Mouse (Mus musculus): ENCODE results near the gene Pabpc1l. TPM values are rescaled to one million over a fixed set of nuclear protein-coding genes. Genes with fewer than 3 reads are reported as not detected.

The Pabpc1l gene
- polyA plus RNA-seq, 1 experiment: 0.18 TPM

GRCm38 (mm10) chr2:163996899-163997298 is 28.4 kb upstream of the Pabpc1l start:
- Histone ChIP-seq H3K27me3 (ENCODE audit: control insufficient read depth, insufficient read depth, low read length) (no peaks in the 10 kb centered on the region), H3K4me1 (ENCODE audit: control insufficient read depth, insufficient read depth, insufficient read length, low read length) (peaks cover 3% of the 10 kb centered on the region; the same call in 1 of the 2 replicates), H3K27ac (ENCODE audit: insufficient read depth, low read depth, low read length) (no peak overlapping the region), H3K36me3 (ENCODE audit: control insufficient read depth, insufficient read depth, low read length) (peaks cover 3% of the 10 kb centered on the region; the same call in 1 of the 2 replicates), H3K4me3 (ENCODE audit: low read depth, low read length) (no peak overlapping the region)
- WGBS: 55% methylated on average over 5 of the region's 5 CpGs
- no peak for TF ChIP-seq POLR2A (IDR thresholded peaks at IDR 0.05; ENCODE audit: low read depth, low read length)
- no peak for TF ChIP-seq CTCF (IDR thresholded peaks at IDR 0.05; ENCODE audit: extremely low read depth, insufficient read length, insufficient replicate concordance, low read depth, low read length)

GRCm38 (mm10) chr2:163998981-163999380 is 26.3 kb upstream of the Pabpc1l start:
- 73% methylated on average over 6 of the region's 6 CpGs for WGBS
- Histone ChIP-seq H3K36me3 (ENCODE audit: control insufficient read depth, insufficient read depth, low read length) (peaks cover 3% of the 10 kb centered on the region; the same call in 1 of the 2 replicates), H3K4me3 (ENCODE audit: low read depth, low read length) (no peak overlapping the region), H3K27me3 (ENCODE audit: control insufficient read depth, insufficient read depth, low read length) (no peaks in the 10 kb centered on the region), H3K4me1 (ENCODE audit: control insufficient read depth, insufficient read depth, insufficient read length, low read length) (peaks cover 3% of the 10 kb centered on the region; the same call in 1 of the 2 replicates), H3K27ac (ENCODE audit: insufficient read depth, low read depth, low read length) (no peak overlapping the region)
- TF ChIP-seq CTCF (IDR thresholded peaks at IDR 0.05; ENCODE audit: extremely low read depth, insufficient read length, insufficient replicate concordance, low read depth, low read length): no peak
- no peak for TF ChIP-seq POLR2A (IDR thresholded peaks at IDR 0.05; ENCODE audit: low read depth, low read length)

- H3K27ac ChIP-seq (ENCODE audit: insufficient read depth, low read depth, low read length): no peak overlapping the region
- peaks cover 3% of the 10 kb centered on the region; the same call in 1 of the 2 replicates for H3K36me3 ChIP-seq (ENCODE audit: control insufficient read depth, insufficient read depth, low read length)
- H3K4me1 ChIP-seq (ENCODE audit: control insufficient read depth, insufficient read depth, insufficient read length, low read length): peaks cover 10% of the 10 kb centered on the region
- H3K27me3 ChIP-seq (ENCODE audit: control insufficient read depth, insufficient read depth, low read length): no peaks in the 10 kb centered on the region
- H3K4me3 ChIP-seq (ENCODE audit: low read depth, low read length): no peak overlapping the region
- WGBS: 93% methylated on average over 3 of the region's 3 CpGs
- TF ChIP-seq POLR2A (IDR thresholded peaks at IDR 0.05; ENCODE audit: low read depth, low read length) (no peak), CTCF (IDR thresholded peaks at IDR 0.05; ENCODE audit: extremely low read depth, insufficient read length, insufficient replicate concordance, low read depth, low read length) (no peak)
Observed at GRCm38 (mm10) chr2:164002637-164003036, 22.6 kb upstream of the Pabpc1l start.

- no peak overlapping the region for H3K4me3 ChIP-seq (ENCODE audit: low read depth, low read length)
- no peaks in the 10 kb centered on the region for H3K27me3 ChIP-seq (ENCODE audit: control insufficient read depth, insufficient read depth, low read length)
- peaks cover 21% of the 10 kb centered on the region for H3K4me1 ChIP-seq (ENCODE audit: control insufficient read depth, insufficient read depth, insufficient read length, low read length)
- WGBS: 72% methylated on average over 5 of the region's 5 CpGs
- H3K36me3 ChIP-seq (ENCODE audit: control insufficient read depth, insufficient read depth, low read length): no peaks in the 10 kb centered on the region
- no peak for TF ChIP-seq CTCF (IDR thresholded peaks at IDR 0.05; ENCODE audit: extremely low read depth, insufficient read length, insufficient replicate concordance, low read depth, low read length)
- TF ChIP-seq POLR2A (IDR thresholded peaks at IDR 0.05; ENCODE audit: low read depth, low read length): no peak
- H3K27ac ChIP-seq (ENCODE audit: insufficient read depth, low read depth, low read length): no peak overlapping the region
Observed at GRCm38 (mm10) chr2:164004503-164004902, 20.7 kb upstream of the Pabpc1l start.

GRCm38 (mm10) chr2:164006932-164007331 is 18.3 kb upstream of the Pabpc1l start:
- peaks cover 7% of the 10 kb centered on the region for H3K36me3 ChIP-seq (ENCODE audit: control insufficient read depth, insufficient read depth, low read length)
- H3K27ac ChIP-seq (ENCODE audit: insufficient read depth, low read depth, low read length): 0 out of 2 replicates have a peak overlapping the region, but pooled peaks have one; percentile 62
- TF ChIP-seq CTCF (IDR thresholded peaks at IDR 0.05; ENCODE audit: extremely low read depth, insufficient read length, insufficient replicate concordance, low read depth, low read length): no peak
- no peaks in the 10 kb centered on the region for H3K27me3 ChIP-seq (ENCODE audit: control insufficient read depth, insufficient read depth, low read length)
- peaks cover 28% of the 10 kb centered on the region for H3K4me1 ChIP-seq (ENCODE audit: control insufficient read depth, insufficient read depth, insufficient read length, low read length)
- peak overlapping the region; percentile 51 for H3K4me3 ChIP-seq (ENCODE audit: low read depth, low read length)
- WGBS: 22% methylated on average over 10 of the region's 10 CpGs

- whole genome bisulfite sequencing: 54% methylated on average over 8 of the region's 8 CpGs
- TF ChIP-seq POLR2A (IDR thresholded peaks at IDR 0.05; ENCODE audit: low read depth, low read length) (no peak), CTCF (IDR thresholded peaks at IDR 0.05; ENCODE audit: extremely low read depth, insufficient read length, insufficient replicate concordance, low read depth, low read length) (no peak)
- H3K27ac ChIP-seq (ENCODE audit: insufficient read depth, low read depth, low read length): no peak overlapping the region
Observed at GRCm38 (mm10) chr2:164007547-164007946, 17.7 kb upstream of the Pabpc1l start.

GRCm38 (mm10) chr2:164007987-164008545 is 17.2 kb upstream of the Pabpc1l start:
- Histone ChIP-seq H3K36me3 (ENCODE audit: control insufficient read depth, insufficient read depth, low read length) (peaks cover 16% of the 10 kb centered on the region), H3K27ac (ENCODE audit: insufficient read depth, low read depth, low read length) (no peak overlapping the region), H3K4me1 (ENCODE audit: control insufficient read depth, insufficient read depth, insufficient read length, low read length) (peaks cover 31% of the 10 kb centered on the region), H3K4me3 (ENCODE audit: low read depth, low read length) (no peak overlapping the region), H3K27me3 (ENCODE audit: control insufficient read depth, insufficient read depth, low read length) (no peaks in the 10 kb centered on the region)
- 57% methylated on average over 2 of the region's 2 CpGs for WGBS
- TF ChIP-seq CTCF (IDR thresholded peaks at IDR 0.05; ENCODE audit: extremely low read depth, insufficient read length, insufficient replicate concordance, low read depth, low read length) (no peak), POLR2A (IDR thresholded peaks at IDR 0.05; ENCODE audit: low read depth, low read length) (no peak)

More at GRCm38 (mm10) chr2:164007547-164007946, 17.7 kb upstream of the Pabpc1l start:
- H3K4me1 ChIP-seq (ENCODE audit: control insufficient read depth, insufficient read depth, insufficient read length, low read length): peaks cover 31% of the 10 kb centered on the region
- H3K27me3 ChIP-seq (ENCODE audit: control insufficient read depth, insufficient read depth, low read length): no peaks in the 10 kb centered on the region
- peaks cover 13% of the 10 kb centered on the region for H3K36me3 ChIP-seq (ENCODE audit: control insufficient read depth, insufficient read depth, low read length)
- peak overlapping the region; percentile 28 for H3K4me3 ChIP-seq (ENCODE audit: low read depth, low read length)

All from small intestine, adult 2 months (tissue).